Mouse (Mus musculus) lung, postnatal 0 days (tissue): ENCODE data around the gene Slc7a6os. TPM values are rescaled to one million over a fixed set of nuclear protein-coding genes. Genes with fewer than 3 reads are reported as not detected.

Experiments used
- ATAC-seq: fragments of 200-750 bp; cut with Nextera tagmentation; 2 replicates; pipeline ENCODE4 v1.8.0; 2017; ENCODE audit warnings: moderate library complexity
- DNase-seq: peaks from one replicate; pipeline ENCODE4 v3.0.0-alpha.2; 2016; ENCODE audit warnings: low spot score
- H3K27ac ChIP-seq: fragments of 300-500 bp; sonication (generic); 2 replicates; pipeline ENCODE4 v1.5.1; 2014; ENCODE audit warnings: antibody characterized with exemption, mild to moderate bottlenecking, low read length, mixed read lengths
- H3K27me3 ChIP-seq: fragments of 300-500 bp; sonication (generic); replicated peaks from 2 replicates; pipeline ENCODE4 v1.6.1; 2014; ENCODE audit warnings: low read length, mixed read lengths; ENCODE audit not compliant: insufficient read depth
- H3K36me3 ChIP-seq: fragments of 300-500 bp; sonication (generic); 2 replicates; pipeline ENCODE4 v1.6.1; 2014; ENCODE audit warnings: low read length, mixed read lengths; ENCODE audit not compliant: insufficient read depth
- H3K4me1 ChIP-seq: fragments of 300-500 bp; sonication (generic); 2 replicates; pipeline ENCODE4 v1.6.1; 2014; ENCODE audit warnings: antibody characterized with exemption, low read depth, low read length, mixed read lengths; ENCODE audit not compliant: insufficient read depth
- H3K4me2 ChIP-seq: fragments of 300-500 bp; sonication (generic); replicated peaks from 2 replicates; pipeline ENCODE4 v1.6.1; 2014; ENCODE audit warnings: low read depth, mild to moderate bottlenecking, low read length, moderate library complexity, mixed read lengths
- H3K4me3 ChIP-seq: fragments of 300-500 bp; sonication (generic); 2 replicates; pipeline ENCODE4 v1.5.1; 2014; ENCODE audit warnings: low read depth, low read length
- H3K9ac ChIP-seq: fragments of 300-500 bp; sonication (generic); replicated peaks from 2 replicates; pipeline ENCODE4 v1.6.1; 2014; ENCODE audit warnings: low read depth, mild to moderate bottlenecking
- H3K9me3 ChIP-seq: fragments of 300-500 bp; sonication (generic); 2 replicates; pipeline ENCODE4 v1.6.1; 2016; ENCODE audit warnings: low read length, mixed read lengths
- CTCF ChIP-seq: IDR thresholded peaks from 2 replicates; pipeline ENCODE4 v1.5.1; 2016; ENCODE audit warnings: antibody characterized with exemption, mild to moderate bottlenecking
- EP300 ChIP-seq: IDR thresholded peaks from 2 replicates; pipeline ENCODE4 v1.6.1; 2016; ENCODE audit warnings: antibody characterized with exemption, mild to moderate bottlenecking, control low read depth
- WGBS: fragments of 180-500 bp; shearing (Covaris S2); extraction: QIAGEN DNeasy Blood & Tissue Kit; methylation state at CpG from one replicate; pipeline ENCODE4 v1.1.7; 2014; 5-methylcytosine and 5-hydroxymethylcytosine counted together
- polyA plus RNA-seq: library from polyadenylated mRNA; unstranded; fragments of >200 nt; fragmentation: Nextera tagmentation; extraction: Ambion mirVana; gene quantifications from 2 replicates; pipeline ENCODE4 v1.2.1, GENCODE M21; 2015

Gene Slc7a6os
- polyA plus RNA-seq, 1 experiment from 2014 or later: 19.0 TPM

GRCm38 (mm10) chr8:106173566-106173965 lies 37.2 kb downstream of the Slc7a6os start:
- H3K4me2 ChIP-seq: no peak overlapping the region
- H3K27ac ChIP-seq: no peak overlapping the region
- no peak for TF ChIP-seq EP300
- TF ChIP-seq CTCF: no peak
- ATAC-seq (no peak), DNase-seq (no peak)
- H3K4me1 ChIP-seq: peaks cover 4% of the 10 kb centered on the region; the same call in 1 of the 2 replicates
- H3K9me3 ChIP-seq: no peaks in the 10 kb centered on the region
- no peaks in the 10 kb centered on the region for H3K36me3 ChIP-seq
- 84% methylated on average over 3 of the region's 3 CpGs for WGBS
- H3K4me3 ChIP-seq: no peak overlapping the region
- H3K9ac ChIP-seq: no peak overlapping the region
- no peaks in the 10 kb centered on the region for H3K27me3 ChIP-seq

- no peaks in the 10 kb centered on the region for H3K4me1 ChIP-seq
- H3K9me3 ChIP-seq: no peaks in the 10 kb centered on the region
- H3K9ac ChIP-seq: no peak overlapping the region
- H3K36me3 ChIP-seq: no peaks in the 10 kb centered on the region
- peak; percentile 48 for TF ChIP-seq CTCF
- peak; percentile 20; the same call in 1 of the 2 replicates for TF ChIP-seq EP300
- H3K27me3 ChIP-seq: no peaks in the 10 kb centered on the region
- peak overlapping the region; percentile 96 for H3K4me2 ChIP-seq
- peak; percentile 40 for DNase-seq
- ATAC-seq: no peak
- H3K4me3 ChIP-seq: peak overlapping the region; percentile 75
- WGBS: 17% methylated on average over 6 of the region's 6 CpGs
- H3K27ac ChIP-seq: no peak overlapping the region
Measured at GRCm38 (mm10) chr8:106169934-106170480, 40.7 kb downstream of the Slc7a6os start.

- DNase-seq: peak; percentile 80
- peak; percentile 59 for ATAC-seq
- 1% methylated on average over 51 of the region's 54 CpGs for WGBS
- no peaks in the 10 kb centered on the region for H3K36me3 ChIP-seq
- peak overlapping the region; percentile 75 for H3K4me3 ChIP-seq
- peak overlapping the region; percentile 63 for H3K9ac ChIP-seq
- H3K9me3 ChIP-seq: no peaks in the 10 kb centered on the region
- peak overlapping the region; percentile 70 for H3K27ac ChIP-seq
- TF ChIP-seq CTCF (no peak), EP300 (no peak)
- H3K4me2 ChIP-seq: peak overlapping the region; percentile 96
- no peaks in the 10 kb centered on the region for H3K4me1 ChIP-seq
- no peaks in the 10 kb centered on the region for H3K27me3 ChIP-seq
Measured at GRCm38 (mm10) chr8:106169017-106169933, 41.5 kb downstream of the Slc7a6os start.

GRCm38 (mm10) chr8:106168356-106169016 lies 42.2 kb downstream of the Slc7a6os start, which contains the start of gene Slc7a6:
Gene Slc7a6, plus strand, starts transcription at chr8:106168857.
- DNase-seq: peak; percentile 88
- Histone ChIP-seq H3K4me2 (peak within 1 kb of the TSS; percentile 96), H3K27me3 (no peaks in the 10 kb centered on the region), H3K27ac (peak within 1 kb of the TSS; percentile 70), H3K4me1 (no peaks in the 10 kb centered on the region), H3K9me3 (no peaks in the 10 kb centered on the region), H3K4me3 (peak within 1 kb of the TSS; percentile 75), H3K36me3 (peaks cover 4% of the 10 kb centered on the region; the same call in 1 of the 2 replicates), H3K9ac (peak within 1 kb of the TSS; percentile 63)
- TF ChIP-seq CTCF (peak; percentile 37), EP300 (no peak)
- peak; percentile 90 for ATAC-seq
- WGBS: 0% methylated on average over 40 of the region's 59 CpGs

GRCm38 (mm10) chr8:106165460-106165859 lies 45.3 kb downstream of the Slc7a6os start:
- Histone ChIP-seq H3K4me1 (no peaks in the 10 kb centered on the region), H3K27me3 (no peaks in the 10 kb centered on the region), H3K9me3 (no peaks in the 10 kb centered on the region), H3K4me3 (no peak overlapping the region), H3K9ac (no peak overlapping the region), H3K36me3 (peaks cover 13% of the 10 kb centered on the region; the same call in 1 of the 2 replicates), H3K27ac (no peak overlapping the region), H3K4me2 (no peak overlapping the region)
- peak; percentile 79 for DNase-seq
- WGBS: 33% methylated on average over 4 of the region's 4 CpGs
- peak; percentile 95 for TF ChIP-seq CTCF
- no peak for TF ChIP-seq EP300
- ATAC-seq: no peak

- Histone ChIP-seq H3K9ac (no peak overlapping the region), H3K9me3 (no peaks in the 10 kb centered on the region), H3K4me1 (no peaks in the 10 kb centered on the region), H3K27me3 (no peaks in the 10 kb centered on the region), H3K4me3 (no peak overlapping the region), H3K4me2 (no peak overlapping the region), H3K27ac (no peak overlapping the region), H3K36me3 (peaks cover 13% of the 10 kb centered on the region; the same call in 1 of the 2 replicates)
- no peak for TF ChIP-seq CTCF
- no peak for TF ChIP-seq EP300
- no peak for DNase-seq
- no peak for ATAC-seq
- 85% methylated on average over 9 of the region's 9 CpGs for WGBS
Measured at GRCm38 (mm10) chr8:106163251-106163650, 47.5 kb downstream of the Slc7a6os start.
